Mouse (Mus musculus) erythroblast, embryonic 14.5 days (primary cell): ENCODE measurements around the gene Podxl. TPM values are rescaled to one million over a fixed set of nuclear protein-coding genes. Genes with fewer than 3 reads are reported as not detected.

ENCODE experiments used
- H3K27me3 ChIP-seq: 2 replicates; pipeline ENCODE4 v1.6.1; 2012; ENCODE audit warnings: inconsistent platforms; ENCODE audit not compliant: control insufficient read depth
- H3K36me3 ChIP-seq: 2 replicates; pipeline ENCODE4 v1.6.1; 2012; ENCODE audit warnings: mild to moderate bottlenecking, inconsistent platforms; ENCODE audit not compliant: control insufficient read depth
- H3K4me1 ChIP-seq: 2 replicates; pipeline ENCODE4 v1.6.1; 2012; ENCODE audit warnings: inconsistent platforms; ENCODE audit not compliant: control insufficient read depth
- H3K4me3 ChIP-seq: replicated peaks from 2 replicates; pipeline ENCODE3; 2012; ENCODE audit warnings: moderate library complexity, mild to moderate bottlenecking, inconsistent platforms
- H3K9me3 ChIP-seq: 2 replicates; pipeline ENCODE4 v1.6.1; 2012; ENCODE audit warnings: low read length, inconsistent platforms, mixed read lengths; ENCODE audit not compliant: control insufficient read depth
- GATA1 ChIP-seq: IDR thresholded peaks from 2 replicates; pipeline ENCODE4 v1.6.1; 2012; ENCODE audit warnings: low read length, inconsistent platforms, mixed read lengths
- TAL1 ChIP-seq: IDR thresholded peaks from 3 replicates; pipeline ENCODE4 v1.6.1; 2012; ENCODE audit warnings: low read length, inconsistent platforms, mixed read lengths
- polyA plus RNA-seq: library from polyadenylated mRNA; stranded (reverse); fragments of >175 nt; gene quantifications from 2 replicates; pipeline ENCODE4 v1.2.3, GENCODE M21; 2012

Podxl gene
- 0.23 and 0.29 TPM in 2 replicates for polyA plus RNA-seq

GRCm38 (mm10) chr6:31563235-31564181 is at the start of gene Podxl:
Podxl (minus strand) TSS chr6:31563981.
- TF ChIP-seq TAL1: no peak
- no peaks in the 10 kb centered on the region for H3K9me3 ChIP-seq
- peaks cover 7% of the 10 kb centered on the region; the same call in 1 of the 2 replicates for H3K36me3 ChIP-seq
- H3K4me1 ChIP-seq: peaks cover 76% of the 10 kb centered on the region
- H3K27me3 ChIP-seq: peaks cover 47% of the 10 kb centered on the region
- peak within 1 kb of the TSS; percentile 69 for H3K4me3 ChIP-seq

- peaks cover 84% of the 10 kb centered on the region for H3K4me1 ChIP-seq
- H3K27me3 ChIP-seq: no peaks in the 10 kb centered on the region
- no peak for TF ChIP-seq TAL1
- peak; percentile 91 for TF ChIP-seq GATA1
- peaks cover 17% of the 10 kb centered on the region for H3K36me3 ChIP-seq
- no peaks in the 10 kb centered on the region for H3K9me3 ChIP-seq
- H3K4me3 ChIP-seq: peak overlapping the region; percentile 81
Measured at GRCm38 (mm10) chr6:31612560-31613270, 48.9 kb upstream of the Podxl start.

- Histone ChIP-seq H3K9me3 (no peaks in the 10 kb centered on the region), H3K36me3 (no peaks in the 10 kb centered on the region), H3K27me3 (no peaks in the 10 kb centered on the region), H3K4me3 (no peak overlapping the region), H3K4me1 (peaks cover 66% of the 10 kb centered on the region)
- TF ChIP-seq TAL1 (no peak), GATA1 (no peak)
Measured at GRCm38 (mm10) chr6:31606429-31606828, 42.6 kb upstream of the Podxl start.

GRCm38 (mm10) chr6:31604629-31605265 is 41.0 kb upstream of the Podxl start:
- no peak overlapping the region for H3K4me3 ChIP-seq
- TF ChIP-seq TAL1 (no peak), GATA1 (no peak)
- peaks cover 56% of the 10 kb centered on the region for H3K4me1 ChIP-seq

GRCm38 (mm10) chr6:31602489-31602888 is 38.7 kb upstream of the Podxl start:
- no peak for TF ChIP-seq GATA1
- no peak for TF ChIP-seq TAL1
- Histone ChIP-seq H3K4me1 (peaks cover 64% of the 10 kb centered on the region), H3K36me3 (no peaks in the 10 kb centered on the region), H3K4me3 (no peak overlapping the region), H3K9me3 (no peaks in the 10 kb centered on the region), H3K27me3 (no peaks in the 10 kb centered on the region)

More at GRCm38 (mm10) chr6:31604629-31605265, 41.0 kb upstream of the Podxl start:
- Histone ChIP-seq H3K9me3 (no peaks in the 10 kb centered on the region), H3K27me3 (no peaks in the 10 kb centered on the region), H3K36me3 (no peaks in the 10 kb centered on the region)

GRCm38 (mm10) chr6:31601131-31601530 is 37.4 kb upstream of the Podxl start:
- no peak overlapping the region for H3K4me3 ChIP-seq
- no peak for TF ChIP-seq TAL1
- no peak for TF ChIP-seq GATA1
- H3K9me3 ChIP-seq: no peaks in the 10 kb centered on the region
- no peaks in the 10 kb centered on the region for H3K36me3 ChIP-seq
- H3K4me1 ChIP-seq: peaks cover 64% of the 10 kb centered on the region
- H3K27me3 ChIP-seq: no peaks in the 10 kb centered on the region

- Histone ChIP-seq H3K9me3 (no peaks in the 10 kb centered on the region), H3K36me3 (no peaks in the 10 kb centered on the region), H3K4me1 (peaks cover 66% of the 10 kb centered on the region), H3K4me3 (no peak overlapping the region), H3K27me3 (no peaks in the 10 kb centered on the region)
- TF ChIP-seq TAL1 (no peak), GATA1 (no peak)
Measured at GRCm38 (mm10) chr6:31599863-31600262, 36.1 kb upstream of the Podxl start.

GRCm38 (mm10) chr6:31598349-31598911 is 34.6 kb upstream of the Podxl start:
- Histone ChIP-seq H3K36me3 (no peaks in the 10 kb centered on the region), H3K27me3 (no peaks in the 10 kb centered on the region), H3K9me3 (no peaks in the 10 kb centered on the region), H3K4me1 (peaks cover 71% of the 10 kb centered on the region), H3K4me3 (no peak overlapping the region)
- TF ChIP-seq GATA1 (no peak), TAL1 (no peak)

- H3K27me3 ChIP-seq: no peaks in the 10 kb centered on the region
- TF ChIP-seq GATA1 (no peak), TAL1 (no peak)
- H3K4me3 ChIP-seq: no peak overlapping the region
- peaks cover 71% of the 10 kb centered on the region for H3K4me1 ChIP-seq
- H3K9me3 ChIP-seq: no peaks in the 10 kb centered on the region
- H3K36me3 ChIP-seq: no peaks in the 10 kb centered on the region
Measured at GRCm38 (mm10) chr6:31597136-31597460, 33.3 kb upstream of the Podxl start.
